Comparison of ENCODE assay signal across 14 mouse cellular contexts in the genomic region with DNA sequence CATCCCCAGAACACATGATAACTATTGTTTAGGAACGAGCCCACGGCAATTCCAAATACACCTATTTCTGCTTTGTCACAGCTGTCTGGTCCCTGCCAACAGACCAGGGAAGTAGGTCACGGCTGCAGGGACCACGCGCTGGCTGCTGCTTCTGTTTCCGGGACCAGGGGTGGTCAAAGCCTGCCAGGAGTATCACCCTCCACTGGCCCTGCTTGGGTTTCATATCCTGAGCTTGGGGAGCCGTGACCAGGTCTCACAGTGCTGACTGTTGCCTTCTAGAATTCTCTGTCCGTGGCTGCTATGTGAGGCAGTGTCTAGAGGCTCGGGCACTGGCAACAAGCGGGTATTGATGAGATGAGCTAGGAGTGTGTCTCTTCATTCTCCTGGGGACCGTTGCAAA. TPM values are rescaled to one million over a fixed set of nuclear protein-coding genes. Genes with fewer than 3 reads are reported as not detected.
DNase-seq lines count a peak whose midpoint lies in the region; ATAC-seq and TF ChIP-seq lines count a peak whose summit lies in the region.
"Had no signal": no experiment of that assay in that cellular context is flagged by ENCODE, and none has a peak within 500 bp of the region (broad histone marks: within the 10 kb centered on the region; RNA-seq: fewer than 3 reads in every experiment).

No protein-coding gene starts in this region.

- no peak for ATAC-seq in kidney, embryonic 15.5 days (replicated peaks; ENCODE audit: low FRiP score)
- no peak for ATAC-seq in CD4-positive, CD25-positive, alpha-beta regulatory T cell, adult 4 months

- DNase-seq in cerebellum, adult 2 months = peak in 1 of 2 experiments; percentile 55
- no peak for DNase-seq in cerebellum, postnatal 36 days
- DNase-seq in kidney, adult 11 months = peak; percentile 58
- DNase-seq in adrenal gland, postnatal 10 days = peak; percentile 64
- peak; percentile 73 for DNase-seq in kidney, adult 9 months
- DNase-seq in embryo, embryonic 11 days = no peak
- DNase-seq: layer of hippocampus, adult 9-11 months; lung, embryonic 14.5 days had no signal

- H3K36me3 ChIP-seq in kidney, embryonic 15.5 days = no peaks in the 10 kb centered on the region
- H3K36me3 ChIP-seq: G1E; neural tube, embryonic 12.5 days; stomach, embryonic 15.5 days had no signal

- no peak overlapping the region for H3K4me3 ChIP-seq in cerebellum, adult 2 months (replicated peaks; ENCODE audit: insufficient read depth, low read depth, low read length)
- H3K4me3 ChIP-seq in kidney, embryonic 15.5 days (replicated peaks) = no peak overlapping the region
- H3K4me3 ChIP-seq: hindbrain, embryonic 13.5 days; neural tube, embryonic 12.5 days; stomach, embryonic 15.5 days had no signal

- no peaks in the 10 kb centered on the region for H3K27me3 ChIP-seq in cerebellum, adult 2 months (ENCODE audit: control insufficient read depth, insufficient read depth, low read length)
- no peaks in the 10 kb centered on the region for H3K27me3 ChIP-seq in kidney, embryonic 15.5 days
- H3K27me3 ChIP-seq: hindbrain, embryonic 13.5 days; neural tube, embryonic 12.5 days; stomach, embryonic 15.5 days had no signal

- no peaks in the 10 kb centered on the region for H3K9me3 ChIP-seq in kidney, embryonic 15.5 days (replicated peaks)
- H3K9me3 ChIP-seq: G1E; hindbrain, embryonic 13.5 days; neural tube, embryonic 12.5 days; stomach, embryonic 15.5 days had no signal

- 9% methylated on average over 11 of the region's 11 CpGs for WGBS in cerebellum, adult 2 months
- 69% methylated on average over 11 of the region's 11 CpGs for WGBS in kidney, embryonic 15.5 days

- H3K4me1 ChIP-seq in cerebellum, adult 2 months (ENCODE audit: control insufficient read depth, insufficient read depth, low read length) = peaks cover 46% of the 10 kb centered on the region
- peaks cover 6% of the 10 kb centered on the region; the same call in 1 of the 2 replicates for H3K4me1 ChIP-seq in kidney, embryonic 15.5 days
- H3K4me1 ChIP-seq: stomach, embryonic 15.5 days had no signal

- no peak overlapping the region for H3K9ac ChIP-seq in kidney, embryonic 15.5 days
- H3K9ac ChIP-seq: hindbrain, embryonic 13.5 days; lung, embryonic 14.5 days; neural tube, embryonic 12.5 days; stomach, embryonic 15.5 days had no signal

- no peak for TF ChIP-seq CTCF in cerebellum, adult 2 months (IDR thresholded peaks at IDR 0.05; ENCODE audit: borderline replicate concordance, insufficient read depth, low read depth, low read length)

- no peak overlapping the region for H3K4me2 ChIP-seq in kidney, embryonic 15.5 days
- H3K4me2 ChIP-seq: hindbrain, embryonic 13.5 days; lung, embryonic 14.5 days; neural tube, embryonic 12.5 days; stomach, embryonic 15.5 days had no signal

- TF ChIP-seq POLR2A in cerebellum, adult 2 months (IDR thresholded peaks at IDR 0.05; ENCODE audit: borderline replicate concordance, insufficient read depth, low read length) = no peak

- H3K27ac ChIP-seq in cerebellum, adult 2 months (ENCODE audit: insufficient read depth, low read length) = peak overlapping the region; percentile 65
- no peak overlapping the region for H3K27ac ChIP-seq in kidney, embryonic 15.5 days
- H3K27ac ChIP-seq: hindbrain, embryonic 13.5 days; neural tube, embryonic 12.5 days; stomach, embryonic 15.5 days had no signal

RNA-seq across cellular contexts. Expression of gene Mapt, which starts 36.2 kb away (rescaled TPM):
- 273 and 275 TPM in 2 replicates for polyA plus RNA-seq in cerebellum, adult 2 months (2012; rRNA removed)
- polyA plus RNA-seq in kidney, embryonic 15.5 days (2015; fragmentation: Nextera tagmentation; extraction: Ambion mirVana) = 9.8 and 13.6 TPM in 2 replicates
- total RNA-seq in adrenal gland, postnatal 10 days (2021) = 10 to 100 TPM; 50.9 to 69.5 TPM
- under 1 TPM; 0.11 to 0.34 TPM for polyA plus RNA-seq in CD4-positive, CD25-positive, alpha-beta regulatory T cell, adult 4 months (2017; shearing (Covaris generic))

Comparison
In these comparisons a context has a peak if more than half of its experiments do, and no peak if none do; other contexts are left out.
1. DNase-seq: peak in kidney, adult 11 months (single experiment), adrenal gland, postnatal 10 days (single experiment) and kidney, adult 9 months (single experiment); none in cerebellum, postnatal 36 days (0 of 2) and embryo, embryonic 11 days (single experiment).
2. RNA of gene Mapt, which starts 36.2 kb away (polyA plus RNA-seq): 273 to 275 TPM in cerebellum, adult 2 months; 9.8 to 13.6 TPM in kidney, embryonic 15.5 days and 0.11 to 0.34 TPM in CD4-positive, CD25-positive, alpha-beta regulatory T cell, adult 4 months; every median in the first group is over 10 times any median in the second.